Mouse (Mus musculus): ENCODE data around the gene Rtn1. TPM values are rescaled to one million over a fixed set of nuclear protein-coding genes. Genes with fewer than 3 reads are reported as not detected.

Rtn1 gene
- total RNA-seq, 2 experiments from 2014 or later, result 1.0 to 1.1 TPM

- intact Hi-C loops (cut with DNase I), result no loop called here
- DNase-seq, result no peak
These were observed 32.5 kb downstream of the Rtn1 start for GRCm38 (mm10) chr12:72376309-72376708.

GRCm38 (mm10) chr12:72374823-72375225, 34.0 kb downstream of the Rtn1 start:
- intact Hi-C loops (cut with DNase I), result no loop called here
- no peak for DNase-seq

GRCm38 (mm10) chr12:72373916-72374615, 34.8 kb downstream of the Rtn1 start:
- intact Hi-C loops (cut with DNase I), result no loop called here
- DNase-seq, result no peak

- DNase-seq, result no peak
These were observed 38.8 kb downstream of the Rtn1 start for GRCm38 (mm10) chr12:72370081-72370480.

GRCm38 (mm10) chr12:72366763-72367162, 42.1 kb downstream of the Rtn1 start:
- intact Hi-C loops (cut with DNase I), result no loop called here
- DNase-seq, result no peak

More at GRCm38 (mm10) chr12:72370081-72370480, 38.8 kb downstream of the Rtn1 start:
- intact Hi-C loops (cut with DNase I), result no loop called here

- DNase-seq, result no peak
- intact Hi-C loops (cut with DNase I), result no loop called here
These were observed 42.8 kb downstream of the Rtn1 start for GRCm38 (mm10) chr12:72366104-72366437.

GRCm38 (mm10) chr12:72365231-72366103, 43.4 kb downstream of the Rtn1 start:
- intact Hi-C loops (cut with DNase I), result no loop called here
- DNase-seq, result no peak

- DNase-seq, result no peak
- intact Hi-C loops (cut with DNase I), result no loop called here
These were observed 44.3 kb downstream of the Rtn1 start for GRCm38 (mm10) chr12:72364543-72364942.

- intact Hi-C loops (cut with DNase I), result no loop called here
- DNase-seq, result no peak
These were observed 47.0 kb downstream of the Rtn1 start for GRCm38 (mm10) chr12:72361701-72362354.

GRCm38 (mm10) chr12:72360926-72361615, 47.8 kb downstream of the Rtn1 start:
- intact Hi-C loops (cut with DNase I), result no loop called here
- DNase-seq, result no peak

- DNase-seq, result no peak
- intact Hi-C loops (cut with DNase I), result no loop called here
These were observed 49.0 kb downstream of the Rtn1 start for GRCm38 (mm10) chr12:72359903-72360302.

GRCm38 (mm10) chr12:72357667-72358420, 51.0 kb downstream of the Rtn1 start:
- DNase-seq, result no peak
- intact Hi-C loops (cut with DNase I), result no loop called here

GRCm38 (mm10) chr12:72354241-72354640, 54.6 kb downstream of the Rtn1 start:
- DNase-seq, result no peak
- intact Hi-C loops (cut with DNase I), result no loop called here

GRCm38 (mm10) chr12:72353506-72353905, 55.3 kb downstream of the Rtn1 start:
- intact Hi-C loops (cut with DNase I), result no loop called here
- no peak for DNase-seq

GRCm38 (mm10) chr12:72348508-72348907, 60.3 kb downstream of the Rtn1 start:
- DNase-seq, result no peak
- intact Hi-C loops (cut with DNase I), result no loop called here

- intact Hi-C loops (cut with DNase I), result no loop called here
- no peak for DNase-seq
These were observed 61.7 kb downstream of the Rtn1 start for GRCm38 (mm10) chr12:72347184-72347583.

GRCm38 (mm10) chr12:72343639-72344038, 65.2 kb downstream of the Rtn1 start:
- intact Hi-C loops (cut with DNase I), result no loop called here
- no peak for DNase-seq

- no peak for DNase-seq
- intact Hi-C loops (cut with DNase I), result no loop called here
These were observed 72.8 kb downstream of the Rtn1 start for GRCm38 (mm10) chr12:72336009-72336408.

GRCm38 (mm10) chr12:72332488-72333013, 76.3 kb downstream of the Rtn1 start:
- intact Hi-C loops (cut with DNase I), result no loop called here
- no peak for DNase-seq
